Mouse (Mus musculus): ENCODE data around the gene Plekhh2.
A peak's percentile ranks its signal among the peaks of the same experiment; 100 is the strongest.
"Not testable (repeated sequence)": the region's sequence is repeated elsewhere in the genome, so short reads cannot be mapped to it uniquely, and the experiment has no call there.

Gene Plekhh2

DNA sequence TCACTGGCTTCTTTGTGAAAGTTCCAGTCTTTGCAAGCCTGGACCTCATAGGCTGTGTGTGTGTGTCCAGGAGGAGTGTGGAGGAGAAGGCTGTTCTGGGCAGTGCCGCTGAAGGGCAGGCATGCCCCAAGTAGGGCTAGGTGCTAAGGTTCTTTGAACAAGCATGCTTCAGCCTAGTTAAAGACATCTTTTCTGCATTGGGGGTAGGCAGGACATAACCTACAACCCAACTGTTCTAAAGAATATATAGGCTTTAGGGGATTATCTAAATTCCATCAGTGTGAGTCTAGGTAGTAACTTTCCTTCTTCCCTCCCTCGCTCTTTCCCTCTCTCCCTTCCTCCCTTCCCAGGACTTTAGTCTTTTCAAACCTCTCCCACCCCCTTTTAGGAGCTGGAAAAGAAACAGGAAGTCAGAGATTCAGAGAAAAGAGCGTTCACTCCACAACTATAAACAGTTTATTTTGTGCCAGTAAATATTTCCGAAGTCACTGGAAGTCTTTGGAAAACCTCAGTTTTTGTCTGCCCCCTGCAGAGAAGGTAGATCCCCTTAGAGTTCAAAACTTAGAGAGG, 906 bp downstream of the Plekhh2 start:
- DNase-seq (ENCODE audit: low spot score), result no peak

DNA sequence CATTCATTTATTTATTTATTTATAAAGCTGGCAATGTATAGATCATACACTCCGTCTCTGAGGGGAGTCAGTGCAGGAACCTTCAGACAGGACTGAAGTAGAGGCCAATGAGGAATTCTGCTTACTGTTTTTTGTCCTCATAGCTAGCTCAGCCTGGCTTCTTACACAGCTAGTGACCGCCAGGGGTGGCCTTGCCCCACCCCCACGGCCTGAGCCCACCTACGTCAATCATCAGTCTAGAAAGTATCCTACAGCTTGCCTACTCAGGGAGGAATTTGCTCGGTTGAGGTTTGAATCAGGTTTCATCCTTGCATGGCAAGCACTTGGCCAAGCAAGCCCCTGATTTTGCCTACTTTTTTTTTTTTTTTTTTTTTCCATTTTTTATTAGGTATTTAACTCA, 4.2 kb downstream of the Plekhh2 start:
- no peak for DNase-seq (ENCODE audit: low spot score)

DNA sequence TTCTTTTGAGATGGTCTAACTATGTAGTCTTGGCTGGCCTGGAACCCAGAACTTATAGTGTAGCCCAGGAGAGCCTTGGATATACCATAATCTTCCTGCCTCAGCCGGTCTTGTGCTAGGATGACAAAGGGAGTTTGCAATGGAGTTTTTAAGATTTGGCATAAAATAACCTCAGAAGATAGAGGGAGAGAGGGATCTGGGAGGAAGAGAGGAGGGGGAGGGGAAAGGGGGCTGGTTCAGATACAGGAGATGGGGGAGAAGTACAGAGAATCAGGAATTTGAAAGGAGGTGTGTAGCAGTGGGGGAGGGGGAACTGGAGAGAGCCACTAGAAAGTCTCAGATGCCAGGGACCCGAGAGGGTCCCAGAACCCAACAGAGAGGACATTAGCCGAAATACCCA, 7.7 kb downstream of the Plekhh2 start:
- DNase-seq (ENCODE audit: low spot score), result no peak

DNA sequence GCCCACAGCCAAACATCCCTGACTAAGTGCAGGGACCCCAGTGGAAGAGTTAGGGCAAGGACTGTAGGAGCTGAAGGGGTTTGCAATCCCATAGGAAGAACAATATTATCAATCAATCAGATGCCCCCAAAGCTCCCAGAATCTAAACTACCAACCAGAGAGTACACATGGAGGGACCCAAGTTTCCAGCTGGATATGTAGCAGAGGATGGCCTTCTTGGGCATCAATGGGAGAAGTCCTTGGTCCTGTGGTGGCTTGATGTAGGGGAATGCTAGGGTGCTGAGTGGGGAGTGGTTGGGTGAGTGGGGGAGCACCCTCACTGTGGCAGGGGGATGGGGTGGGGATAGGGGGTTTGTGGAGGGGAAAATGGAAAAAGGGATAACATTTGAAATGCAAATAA, 8.4 kb downstream of the Plekhh2 start:
- DNase-seq (ENCODE audit: low spot score), result no peak

DNA sequence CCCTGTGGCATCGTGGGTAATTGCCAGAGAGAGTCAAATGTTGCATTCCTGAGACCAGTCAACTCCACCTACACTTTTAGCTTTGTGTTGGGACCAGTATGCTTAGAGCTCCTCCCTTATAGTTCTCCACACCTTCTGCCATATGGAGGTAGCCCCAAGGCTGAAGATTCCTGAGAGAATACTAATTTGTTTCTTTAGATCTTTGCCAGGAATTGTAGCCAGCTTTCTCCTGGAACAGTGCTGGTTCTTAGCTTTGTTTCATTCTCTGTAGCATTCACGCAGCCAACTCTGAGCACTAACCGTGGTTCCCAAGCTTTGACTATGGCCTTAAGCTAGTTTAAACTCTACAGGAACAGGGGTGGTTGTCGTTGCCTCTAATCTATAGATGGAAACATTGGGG, 17.7 kb downstream of the Plekhh2 start:
- no peak for DNase-seq (ENCODE audit: low spot score)

DNA sequence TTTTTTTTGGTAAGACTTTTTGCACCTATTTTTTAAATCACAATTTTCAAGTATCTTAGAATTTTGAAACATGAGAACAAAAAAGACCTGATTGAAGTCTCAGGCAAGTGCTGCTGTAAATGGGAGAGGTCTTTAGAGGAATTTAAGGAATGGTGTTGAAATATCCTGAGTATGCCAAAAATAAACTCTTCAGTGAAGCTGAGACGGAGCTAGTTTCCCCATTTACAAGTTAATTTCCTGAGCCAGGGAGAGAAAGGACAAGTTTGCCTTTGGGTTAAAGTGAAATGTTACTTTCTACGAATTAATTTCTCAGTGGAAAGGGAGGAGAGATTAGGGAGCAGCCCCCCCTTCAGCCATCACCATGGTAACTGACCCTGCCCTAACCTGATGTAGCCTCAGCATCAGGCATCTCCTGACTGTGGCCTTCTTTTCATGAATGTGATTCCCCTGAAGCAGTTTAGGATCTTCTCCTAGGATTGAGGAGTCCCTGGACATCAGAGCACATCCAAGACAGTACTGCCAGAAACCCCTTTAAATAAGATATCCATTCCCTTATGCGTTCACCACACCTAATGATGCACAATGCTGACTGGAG, 18.6 kb downstream of the Plekhh2 start:
- DNase-seq (ENCODE audit: low spot score), result no peak

DNA sequence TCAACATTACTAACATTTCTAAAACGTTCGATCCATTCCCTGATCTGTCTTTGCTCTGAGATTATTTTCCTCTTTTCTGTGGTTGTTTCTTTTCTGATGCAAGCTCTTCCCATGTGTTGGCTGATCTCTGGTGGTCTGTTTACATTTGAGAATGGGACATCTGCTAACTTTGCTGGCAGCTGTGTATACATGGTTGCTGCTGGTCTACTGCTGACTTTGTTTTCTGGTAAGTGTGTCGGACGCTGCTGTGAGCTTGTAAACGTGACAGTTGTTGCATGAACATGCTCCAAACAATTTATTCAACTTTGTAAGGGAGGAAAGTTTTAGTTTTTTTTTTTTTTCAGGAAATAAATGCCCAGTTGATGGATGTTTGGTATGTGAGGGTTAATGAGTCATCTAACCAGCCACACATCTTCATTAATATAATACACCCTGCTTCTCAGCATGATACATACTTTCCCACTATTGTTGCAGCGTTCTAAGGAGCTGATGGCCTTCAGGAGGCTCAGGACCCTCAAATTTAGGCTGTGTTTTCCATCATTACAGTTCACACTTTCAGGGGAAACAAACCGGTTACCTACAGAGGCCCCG, 21.3 kb downstream of the Plekhh2 start:
- no peak for DNase-seq (ENCODE audit: low spot score)

DNA sequence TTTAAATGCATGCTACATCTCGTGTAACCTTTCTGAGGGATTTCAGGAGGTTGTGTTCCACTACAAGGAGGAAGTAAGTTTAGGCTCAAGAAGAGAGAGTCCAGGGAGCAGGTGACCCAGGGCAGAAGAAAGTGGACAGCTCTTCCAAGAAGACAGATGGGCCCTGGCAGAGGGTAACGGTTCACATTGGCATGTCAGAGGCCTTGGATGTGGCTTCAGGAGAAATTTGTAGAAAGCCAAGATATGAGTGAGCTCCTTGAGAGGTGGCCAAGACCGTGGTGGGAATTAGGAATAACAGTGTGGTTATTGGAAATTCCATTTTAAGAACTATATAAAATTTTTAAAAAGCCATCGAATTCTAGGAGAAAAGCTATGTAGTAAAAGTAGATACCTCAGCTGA, 22.1 kb downstream of the Plekhh2 start:
- DNase-seq (ENCODE audit: low spot score), result no peak

DNA sequence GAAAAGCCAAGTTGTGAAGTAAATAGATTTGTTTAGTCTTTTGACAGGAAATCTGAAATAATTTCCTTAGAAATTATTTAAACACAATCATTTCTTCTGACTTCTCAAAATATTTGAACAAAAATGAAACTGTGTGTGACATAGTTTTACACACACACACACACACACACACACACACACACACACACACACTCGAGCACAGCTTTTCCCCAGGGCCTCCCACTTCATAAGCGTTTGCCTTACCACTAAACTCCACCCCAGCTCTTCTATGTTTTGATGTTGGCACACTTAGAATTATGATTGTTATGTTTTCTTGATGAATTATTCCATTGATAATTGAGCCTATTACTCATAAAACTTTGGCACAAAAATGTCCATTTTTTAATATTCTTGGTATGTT, 22.9 kb downstream of the Plekhh2 start:
- no peak for DNase-seq (ENCODE audit: low spot score)

DNA sequence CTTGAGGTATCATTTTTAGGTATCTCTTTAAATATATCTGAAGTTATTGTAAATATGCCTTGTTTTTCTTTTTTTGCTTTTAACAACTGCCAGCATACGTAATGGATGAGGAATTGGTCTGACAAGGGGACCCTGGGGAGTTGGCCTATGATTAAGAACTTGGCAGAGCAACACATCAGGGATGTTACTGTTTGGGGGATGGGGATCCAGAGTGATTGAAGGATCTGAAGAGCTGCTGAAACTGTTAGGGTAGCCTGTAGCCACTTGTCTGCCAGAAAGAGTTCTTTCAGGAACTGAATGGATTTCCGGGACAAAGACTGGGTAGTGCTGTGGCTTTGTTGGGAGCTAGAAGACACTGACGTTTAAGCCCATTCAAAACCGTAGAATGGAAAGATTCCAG, 23.5 kb downstream of the Plekhh2 start:
- no peak for DNase-seq (ENCODE audit: low spot score)

DNA sequence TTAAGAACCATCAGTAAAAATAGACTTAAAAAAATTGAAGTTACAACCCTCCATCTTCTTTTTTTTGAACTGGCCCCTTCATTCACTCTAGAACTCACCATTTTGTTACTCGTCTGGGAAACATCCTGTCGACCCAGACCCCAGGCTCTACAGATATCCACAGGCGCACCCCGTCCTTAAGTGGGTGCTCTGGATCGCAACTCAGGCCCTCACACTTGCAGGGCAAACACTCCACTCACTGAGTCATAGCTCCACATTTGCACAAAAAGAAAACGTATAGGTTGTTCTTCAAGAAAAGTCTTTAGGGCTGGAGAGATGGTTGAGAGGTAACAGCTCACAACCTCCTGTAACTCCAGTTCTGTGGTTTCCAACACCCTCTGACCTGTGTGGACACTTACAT, 25.6 kb downstream of the Plekhh2 start:
- no peak for DNase-seq (ENCODE audit: low spot score)

DNA sequence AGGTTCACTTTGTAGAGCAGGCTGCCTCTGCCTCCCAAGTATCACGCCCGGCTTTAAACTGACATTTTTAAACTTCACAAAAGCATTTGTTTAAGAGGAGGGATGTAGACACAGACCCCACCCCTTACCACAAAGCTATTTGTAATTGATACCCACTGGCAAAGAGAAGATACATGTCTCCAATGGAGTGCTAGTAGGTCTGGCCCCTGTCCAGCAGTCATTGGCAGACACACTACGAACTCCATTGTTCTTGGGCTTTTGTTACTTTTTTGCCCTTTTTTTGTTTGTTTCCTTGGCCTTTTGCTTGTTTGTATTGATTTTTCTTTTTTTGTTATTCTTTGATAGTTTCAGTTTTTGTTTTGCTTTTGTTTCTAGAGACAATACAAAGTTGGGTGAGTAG, 26.3 kb downstream of the Plekhh2 start:
- no peak for DNase-seq (ENCODE audit: low spot score)

DNA sequence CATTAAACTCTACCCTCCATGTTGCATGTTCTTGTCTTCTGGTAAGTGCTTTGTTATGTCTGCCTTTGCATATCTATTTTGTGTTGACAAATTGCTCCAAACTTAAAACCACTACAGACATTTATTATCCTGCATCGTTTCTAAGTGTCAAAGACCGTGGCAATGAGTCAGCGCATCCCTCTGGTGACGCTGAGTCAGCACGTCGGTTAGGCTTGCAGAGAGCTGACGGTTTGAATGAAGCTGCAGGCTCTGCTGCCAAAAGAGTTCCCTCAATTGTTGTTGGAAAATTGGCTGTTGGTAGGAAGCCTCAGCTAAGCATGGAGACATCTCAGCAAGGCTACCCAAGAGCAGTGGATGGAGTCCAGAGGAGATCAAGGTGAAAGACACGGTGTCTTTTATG, 28.9 kb downstream of the Plekhh2 start:
- peak; percentile 18 for DNase-seq (ENCODE audit: low spot score)

DNA sequence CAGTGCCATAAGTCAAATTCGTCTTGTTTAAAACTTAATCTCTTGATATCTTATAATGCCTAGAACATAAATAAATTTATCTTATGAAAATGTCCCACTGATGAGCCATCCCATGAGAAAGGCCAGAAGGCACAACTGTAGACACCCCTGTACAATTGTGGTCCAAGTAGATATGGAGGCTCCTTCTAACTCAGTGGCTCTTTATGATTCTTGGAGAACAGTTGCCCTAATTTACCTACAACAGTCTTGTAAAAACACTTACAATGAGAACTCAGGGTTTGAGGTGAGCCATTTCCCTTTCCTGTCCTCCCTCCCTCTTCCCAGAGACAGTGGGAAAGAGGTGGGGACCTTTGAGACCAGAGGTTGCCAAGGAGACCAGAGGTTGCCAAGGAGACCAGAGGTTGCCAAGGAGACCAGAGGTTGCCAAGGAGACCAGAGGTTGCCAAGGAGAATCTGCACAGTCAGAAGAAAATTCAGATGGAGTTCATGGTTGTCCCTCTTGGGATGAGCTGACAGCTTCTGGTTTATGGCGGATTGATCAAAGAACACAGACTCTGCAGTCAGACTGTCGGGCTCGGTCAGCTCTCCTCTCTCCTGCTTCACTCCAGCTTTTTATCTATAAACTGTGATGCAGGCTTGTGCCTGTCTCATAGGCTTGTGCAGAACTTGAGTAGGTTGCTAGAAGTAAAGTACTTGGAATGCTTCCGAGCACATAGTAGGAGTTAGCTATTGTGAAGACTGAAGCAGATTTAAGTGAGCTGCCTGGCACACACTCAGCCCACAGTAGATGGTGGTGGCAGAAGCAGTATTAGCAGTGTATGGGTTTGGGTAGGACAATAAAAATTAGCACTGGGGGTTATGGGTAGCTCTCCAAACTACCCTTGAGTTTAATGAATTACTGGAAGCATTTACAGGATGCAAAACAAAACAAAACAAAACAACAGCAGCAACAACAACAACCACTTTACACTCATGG, 39.5 kb downstream of the Plekhh2 start:
- DNase-seq (ENCODE audit: low spot score), result no peak

DNA sequence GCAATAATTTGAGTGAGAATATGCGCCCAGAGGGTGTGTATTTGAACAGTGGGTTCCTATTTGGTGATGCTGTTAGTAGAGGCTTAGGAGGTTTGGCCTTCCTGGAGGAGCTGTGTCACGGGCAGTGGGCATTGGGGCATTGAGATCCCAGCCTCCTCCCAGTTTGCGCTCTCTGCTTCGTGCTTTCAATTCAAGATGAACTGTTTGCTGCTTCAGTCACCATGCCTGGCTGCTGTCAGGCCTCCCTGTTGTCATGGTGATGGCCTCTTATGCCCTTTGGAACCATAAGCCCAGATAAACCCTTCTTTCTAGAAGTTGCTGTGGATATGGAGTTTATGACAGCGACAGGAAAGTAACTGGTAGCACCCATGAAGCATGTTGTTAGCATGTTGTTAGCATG, 40.5 kb downstream of the Plekhh2 start:
- no peak for DNase-seq (ENCODE audit: low spot score)

DNA sequence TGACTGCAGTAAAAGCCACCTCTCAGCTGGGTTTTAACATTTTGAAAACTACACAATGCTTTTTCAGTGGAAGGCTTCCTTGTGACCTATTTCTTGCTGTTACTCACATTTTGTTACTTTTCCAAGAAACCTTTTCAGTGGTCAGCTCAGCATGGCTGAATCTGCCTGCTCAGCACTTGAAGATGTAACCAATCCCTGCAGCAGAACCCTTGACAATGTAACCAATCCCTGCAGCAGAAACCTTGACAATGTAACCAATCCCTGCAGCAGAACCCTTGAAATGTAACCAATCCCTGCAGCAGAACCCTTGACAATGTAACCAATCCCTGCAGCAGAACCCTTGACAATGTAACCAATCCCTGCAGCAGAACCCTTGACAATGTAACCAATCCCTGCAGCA, 52.6 kb downstream of the Plekhh2 start:
- DNase-seq (ENCODE audit: low spot score), result not testable (repeated sequence)

DNA sequence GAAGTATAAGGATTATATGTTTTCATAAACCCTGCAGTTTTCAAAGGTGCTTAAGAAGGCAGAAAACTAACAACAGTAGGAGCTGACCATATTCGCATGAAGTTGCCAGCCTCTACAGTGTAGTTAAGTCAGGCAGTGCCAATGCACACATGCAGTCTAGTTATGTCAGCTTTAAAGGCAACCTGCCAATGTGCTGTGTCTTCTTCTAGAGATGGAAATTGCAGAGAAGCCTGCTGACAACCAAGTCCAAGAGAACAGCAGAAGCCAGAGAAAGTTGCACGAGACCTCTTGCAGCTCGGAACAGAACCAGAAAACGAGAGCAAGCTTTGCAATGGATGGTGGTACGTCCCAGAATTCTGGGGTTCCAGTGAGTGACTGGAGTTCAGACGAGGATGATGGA, 54.1 kb downstream of the Plekhh2 start:
- no peak for DNase-seq (ENCODE audit: low spot score)

DNA sequence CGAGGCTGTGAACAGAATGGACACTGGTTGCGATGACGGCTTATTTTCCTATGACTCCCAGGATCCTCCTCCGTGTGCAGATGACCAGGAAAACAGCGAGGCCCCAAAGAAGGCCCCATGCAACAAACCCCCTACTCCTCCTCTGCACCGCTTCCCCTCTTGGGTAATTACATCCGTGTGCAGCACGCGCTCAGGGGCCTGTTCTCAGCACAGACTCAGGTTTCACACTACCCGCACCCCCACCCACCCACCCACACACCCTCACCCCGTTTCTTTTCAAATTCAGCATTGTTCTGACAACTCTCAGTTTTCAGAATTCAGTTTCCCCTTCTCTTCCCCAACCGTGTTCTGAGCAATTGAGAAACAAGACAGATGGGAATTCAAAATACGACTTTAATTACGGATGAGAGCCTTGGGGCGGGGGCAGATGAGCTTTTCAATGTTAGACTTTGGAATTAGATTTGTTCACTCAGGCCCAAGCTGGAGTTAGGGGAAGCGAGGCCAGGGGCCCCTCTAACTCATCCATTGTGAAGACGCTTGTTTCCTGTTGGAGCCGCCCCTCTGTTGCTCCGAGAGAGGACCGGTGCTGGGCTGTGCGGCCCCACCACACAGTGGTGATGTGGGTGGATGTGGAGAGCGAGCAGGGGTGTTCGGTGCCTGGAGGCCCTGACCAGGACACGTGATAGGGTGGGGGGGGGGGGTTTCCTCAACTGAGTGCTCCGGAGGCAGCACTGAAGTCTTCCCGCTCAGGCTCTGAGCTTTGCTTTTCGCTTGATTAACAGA, 55.3 kb downstream of the Plekhh2 start:
- no peak for DNase-seq (ENCODE audit: low spot score)

DNA sequence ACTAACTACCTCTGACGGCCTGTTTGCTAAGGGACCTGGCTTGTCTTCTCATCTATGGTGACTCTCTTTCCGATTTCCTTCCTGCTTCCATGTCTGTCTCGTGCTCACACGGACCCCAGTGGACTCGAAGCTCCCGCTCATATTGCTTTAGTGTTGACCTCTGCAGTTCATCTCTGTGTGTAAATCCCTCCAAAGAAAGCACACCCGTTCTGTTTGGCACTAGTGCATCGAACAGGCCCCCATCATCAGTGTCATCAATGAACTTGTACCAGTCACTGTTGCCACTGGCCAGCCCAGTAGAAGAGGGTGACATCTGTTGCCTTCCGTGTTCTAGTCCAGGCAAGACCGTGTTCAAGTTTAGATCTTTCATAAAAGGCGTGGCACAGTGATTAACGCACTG, 57.1 kb downstream of the Plekhh2 start:
- DNase-seq (ENCODE audit: low spot score), result no peak

DNA sequence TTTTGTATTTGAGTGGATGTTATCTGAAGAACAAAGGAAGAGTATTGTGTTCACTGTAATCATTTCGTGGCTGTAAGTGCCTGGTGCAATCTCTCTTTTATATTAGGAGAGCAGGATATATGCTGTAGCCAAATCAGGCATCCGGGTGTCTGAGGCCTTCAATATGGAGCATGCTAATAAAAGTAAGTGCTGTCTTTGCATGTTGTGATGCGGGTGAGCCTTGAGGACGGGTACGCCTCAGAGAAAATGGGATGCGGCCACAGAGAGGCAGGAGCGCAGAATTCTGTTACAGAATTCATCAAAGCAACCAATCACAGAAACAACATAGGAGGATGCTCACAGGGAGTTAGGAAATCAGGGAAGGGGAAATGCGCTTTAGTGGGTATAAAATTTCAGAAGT, 58.1 kb downstream of the Plekhh2 start:
- no peak for DNase-seq (ENCODE audit: low spot score)

DNA sequence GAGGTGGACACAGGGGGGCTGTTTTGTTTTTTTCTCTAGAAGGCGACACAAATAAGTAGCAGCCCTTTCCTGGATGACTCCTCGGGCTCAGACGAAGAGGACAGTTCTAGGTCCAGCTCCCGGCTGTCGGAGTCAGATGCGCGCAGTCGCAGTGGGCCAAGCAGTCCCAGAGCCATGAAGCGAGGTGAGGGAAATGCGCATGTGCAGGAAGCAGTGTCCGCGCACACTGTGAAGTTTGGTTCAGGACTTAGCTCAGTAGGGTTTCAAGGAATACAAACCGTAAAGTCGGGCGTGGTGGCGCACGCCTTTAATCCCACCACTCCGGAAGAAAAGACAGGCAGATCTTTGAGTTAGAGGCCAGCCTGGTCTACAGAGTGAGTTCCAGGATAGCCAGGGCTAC, 59.9 kb downstream of the Plekhh2 start:
- DNase-seq (ENCODE audit: low spot score), result peak; percentile 24

DNA sequence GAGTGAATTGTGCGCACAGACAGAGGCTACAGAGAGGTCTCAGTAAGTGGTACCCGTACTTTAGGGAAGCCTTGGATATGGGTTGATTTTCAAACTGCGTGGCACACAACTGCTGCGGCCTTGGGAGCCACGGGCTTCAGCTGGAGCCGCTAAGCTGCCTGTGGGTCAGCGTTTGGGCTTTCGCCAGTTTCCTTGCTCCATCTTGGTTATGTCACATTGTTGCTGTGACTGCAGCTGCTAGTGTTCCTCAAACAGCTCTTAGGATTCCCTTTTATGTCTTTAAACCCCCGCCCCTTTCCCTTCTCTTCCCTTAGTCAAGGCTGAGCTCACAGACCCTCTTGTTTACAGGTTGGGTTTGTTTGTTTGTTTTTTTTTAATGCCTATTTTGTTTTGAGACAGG, 61.6 kb downstream of the Plekhh2 start:
- no peak for DNase-seq (ENCODE audit: low spot score)

All from layer of hippocampus, adult 11-12 months (tissue).